ENCODE assay signal across 25 mouse cellular contexts in the genomic region with DNA sequence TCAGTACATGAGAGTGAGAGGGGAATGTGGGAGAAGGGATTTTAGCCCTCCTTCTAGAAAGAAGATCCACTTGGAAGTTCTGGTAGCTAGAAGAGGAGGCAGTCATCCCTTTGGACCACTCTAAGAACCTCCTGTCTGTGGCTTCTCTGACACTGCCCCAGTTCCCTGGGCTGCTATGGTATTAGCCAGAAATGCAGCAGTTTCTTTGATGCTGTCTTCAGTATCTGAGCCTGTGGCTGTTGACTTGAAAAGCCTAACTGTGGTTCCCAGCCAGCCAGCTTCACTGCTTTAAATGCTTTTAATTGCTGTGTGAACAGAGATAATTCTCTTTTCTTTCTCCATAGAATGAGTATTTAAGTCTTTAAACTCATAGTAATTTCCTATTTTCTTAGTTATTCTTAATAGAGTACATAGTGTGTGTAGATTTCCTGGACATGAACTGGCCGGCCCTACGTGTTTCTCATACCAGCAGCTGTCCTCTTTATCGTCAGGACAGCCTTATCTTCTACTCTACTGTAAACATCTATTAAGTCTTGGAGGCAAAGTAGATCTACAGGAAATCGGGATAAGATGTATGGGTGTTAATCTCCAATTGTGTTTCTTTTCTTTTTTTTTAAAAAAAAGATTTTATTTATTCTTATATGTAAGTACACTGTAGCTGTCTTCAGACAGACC.
DNase-seq lines count a peak whose midpoint lies in the region; ATAC-seq and TF ChIP-seq lines count a peak whose summit lies in the region.
"Had no signal": no experiment of that assay in that cellular context is flagged by ENCODE, and none has a peak within 500 bp of the region (broad histone marks: within the 10 kb centered on the region; RNA-seq: fewer than 3 reads in every experiment).

No protein-coding gene starts in this region.

- TF ChIP-seq EP300 in ES-Bruce4 (IDR thresholded peaks at IDR 0.05; ENCODE audit: insufficient read depth, low read depth, low read length): no peak

- H3K27ac ChIP-seq in lung, embryonic 14.5 days (ENCODE audit: low read depth): peak overlapping the region; percentile 63; the same call in 1 of the 2 replicates
- H3K27ac ChIP-seq in lung, embryonic 16.5 days (ENCODE audit: low read length): peak overlapping the region; percentile 75
- peak overlapping the region; percentile 40; the same call in 1 of the 2 replicates for H3K27ac ChIP-seq in ES-Bruce4 (ENCODE audit: insufficient read depth, low read length)
- H3K27ac ChIP-seq: embryonic facial prominence, embryonic 10.5 days; embryonic facial prominence, embryonic 12.5 days; forebrain, embryonic 13.5 days; forebrain, embryonic 15.5 days had no signal

- TF ChIP-seq CTCF in lung, embryonic 14.5 days (IDR thresholded peaks at IDR 0.05; ENCODE audit: low read depth): no peak
- no peak for TF ChIP-seq CTCF in ES-Bruce4 (IDR thresholded peaks at IDR 0.05; ENCODE audit: low read depth, low read length)

- H3K4me2 ChIP-seq in lung, embryonic 14.5 days: no peak overlapping the region
- no peak overlapping the region for H3K4me2 ChIP-seq in lung, embryonic 16.5 days (ENCODE audit: low read depth, low read length)
- H3K4me2 ChIP-seq: embryonic facial prominence, embryonic 12.5 days; forebrain, embryonic 13.5 days; forebrain, embryonic 15.5 days had no signal

- H3K9ac ChIP-seq in lung, embryonic 14.5 days: no peak overlapping the region
- no peak overlapping the region for H3K9ac ChIP-seq in lung, embryonic 16.5 days (ENCODE audit: low read length)
- no peak overlapping the region for H3K9ac ChIP-seq in ES-Bruce4 (ENCODE audit: low read depth, poor library complexity, severe bottlenecking)
- H3K9ac ChIP-seq: embryonic facial prominence, embryonic 12.5 days; forebrain, embryonic 13.5 days; forebrain, embryonic 15.5 days; forebrain, postnatal 0 days had no signal

- no peaks in the 10 kb centered on the region for H3K9me3 ChIP-seq in lung, embryonic 14.5 days (ENCODE audit: low read depth, low read length)
- no peaks in the 10 kb centered on the region for H3K9me3 ChIP-seq in lung, embryonic 16.5 days (ENCODE audit: control insufficient read depth, low read length)
- no peaks in the 10 kb centered on the region for H3K9me3 ChIP-seq in ES-Bruce4 (replicated peaks; ENCODE audit: control insufficient read depth, insufficient read depth, low read length, poor library complexity, severe bottlenecking)
- H3K9me3 ChIP-seq: embryonic facial prominence, embryonic 10.5 days; embryonic facial prominence, embryonic 12.5 days; forebrain, embryonic 13.5 days; forebrain, embryonic 15.5 days; G1E had no signal

- 44% methylated on average over 4 of the region's 4 CpGs for WGBS in lung, embryonic 14.5 days
- 35% methylated on average over 4 of the region's 4 CpGs for WGBS in lung, embryonic 16.5 days

- no peak for TF ChIP-seq POLR2A in ES-Bruce4 (IDR thresholded peaks at IDR 0.05; ENCODE audit: insufficient read depth, low read length)

- no peaks in the 10 kb centered on the region for H3K4me1 ChIP-seq in lung, embryonic 14.5 days (ENCODE audit: insufficient read depth)
- peaks cover 11% of the 10 kb centered on the region for H3K4me1 ChIP-seq in lung, embryonic 16.5 days (replicated peaks; ENCODE audit: control insufficient read depth, insufficient read depth, low read length)
- peaks cover 7% of the 10 kb centered on the region for H3K4me1 ChIP-seq in ES-Bruce4 (ENCODE audit: control insufficient read depth, insufficient read depth, low read length)
- H3K4me1 ChIP-seq: embryonic facial prominence, embryonic 10.5 days; embryonic facial prominence, embryonic 12.5 days; forebrain, embryonic 13.5 days; forebrain, embryonic 15.5 days had no signal

- H3K36me3 ChIP-seq in lung, embryonic 14.5 days (ENCODE audit: insufficient read depth): peaks cover 20% of the 10 kb centered on the region
- H3K36me3 ChIP-seq in lung, embryonic 16.5 days (ENCODE audit: control insufficient read depth, insufficient read depth, low read length): peaks cover 9% of the 10 kb centered on the region
- no peaks in the 10 kb centered on the region for H3K36me3 ChIP-seq in ES-Bruce4 (ENCODE audit: control insufficient read depth, insufficient read depth, low read length, poor library complexity, severe bottlenecking)

- peak; percentile 81 for ATAC-seq in lung, embryonic 14.5 days (ENCODE audit: insufficient read depth)
- ATAC-seq in lung, embryonic 16.5 days (ENCODE audit: low read depth): peak; percentile 85
- ATAC-seq: activated CD4-positive, CD25-positive, alpha-beta regulatory T cell, adult 4 months; CD4-positive, CD25-positive, alpha-beta regulatory T cell, adult 4 months; forebrain, embryonic 13.5 days; forebrain, embryonic 15.5 days; forebrain, postnatal 0 days; Patski had no signal

- H3K4me3 ChIP-seq in lung, embryonic 14.5 days (ENCODE audit: low read depth, low read length): no peak overlapping the region
- H3K4me3 ChIP-seq in lung, embryonic 16.5 days (ENCODE audit: low read length): no peak overlapping the region
- H3K4me3 ChIP-seq in ES-Bruce4 (ENCODE audit: low read depth, low read length): no peak overlapping the region
- H3K4me3 ChIP-seq: embryonic facial prominence, embryonic 10.5 days; embryonic facial prominence, embryonic 12.5 days; forebrain, embryonic 13.5 days; forebrain, embryonic 15.5 days had no signal

- no peaks in the 10 kb centered on the region for H3K27me3 ChIP-seq in lung, embryonic 14.5 days (ENCODE audit: insufficient read depth, low read length)
- H3K27me3 ChIP-seq in lung, embryonic 16.5 days (ENCODE audit: control insufficient read depth, insufficient read depth, low read depth, low read length): no peaks in the 10 kb centered on the region
- no peaks in the 10 kb centered on the region for H3K27me3 ChIP-seq in ES-Bruce4 (ENCODE audit: control insufficient read depth, insufficient read depth, low read length, poor library complexity, severe bottlenecking)
- H3K27me3 ChIP-seq: CH12.LX; embryonic facial prominence, embryonic 12.5 days; forebrain, embryonic 13.5 days; forebrain, embryonic 15.5 days; Patski had no signal

- peak; percentile 60 for DNase-seq in lung, embryonic 14.5 days
- no peak for DNase-seq in lung, postnatal 14 days
- no peak for DNase-seq in lung, postnatal 4 days
- no peak for DNase-seq in layer of hippocampus, adult 18-20 months (ENCODE audit: low spot score in 2 of 2)
- DNase-seq: adrenal gland, adult 8-10 months; adrenal gland, postnatal 14 days; adrenal gland, postnatal 36 days; B cell, adult 2 months; cerebellum, adult 11-12 months; cerebellum, adult 2 months; cerebellum, adult 9-10 months; cerebellum, postnatal 10 days; cerebellum, postnatal 25 days; forebrain, postnatal 0 days had no signal
